Mouse (Mus musculus): ENCODE measurements around the gene Sectm1a.

DNA sequence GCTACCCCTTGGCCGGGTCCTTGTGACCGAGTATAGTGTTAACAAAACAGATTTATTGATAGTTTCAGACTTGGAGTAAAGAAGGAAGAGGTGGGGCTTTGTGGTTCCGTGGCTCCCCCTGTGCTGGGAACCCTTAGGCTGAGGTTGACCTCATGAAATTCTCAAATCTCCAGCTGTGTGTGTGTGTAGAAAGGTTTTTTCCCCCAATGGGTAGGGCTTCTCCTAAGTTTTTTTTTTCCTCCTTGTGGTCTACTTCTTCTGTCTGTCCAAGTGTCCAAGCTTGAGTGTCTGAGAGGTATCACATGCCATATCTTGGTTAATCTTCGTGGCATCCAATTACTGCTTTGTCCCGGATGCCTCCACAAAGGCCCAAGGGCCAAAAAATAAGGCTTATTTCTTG lies 47.9 kb downstream of the Sectm1a start:
- TF ChIP-seq POLR2A (IDR thresholded peaks at IDR 0.05; ENCODE audit: low read depth, low read length) = no peak
- no peak for TF ChIP-seq CTCF (conservative IDR thresholded peaks at IDR 0.05; ENCODE audit: insufficient read depth, insufficient read length, low read depth, low read length)
